Mouse (Mus musculus) testis, adult 2 months (tissue): ENCODE data around the gene Myb.

ENCODE experiments used
- CTCF ChIP-seq: fragments of 200-500 bp; IDR thresholded peaks from 2 replicates; pipeline ENCODE4 v1.5.1; 2012; ENCODE audit warnings: low read depth, mild to moderate bottlenecking, inconsistent platforms, low read length, moderate library complexity; ENCODE audit not compliant: control insufficient read depth, insufficient read depth, insufficient replicate concordance
- POLR2A ChIP-seq: fragments of 200-500 bp; IDR thresholded peaks from 2 replicates; pipeline ENCODE4 v1.6.1; 2012; ENCODE audit warnings: low read depth, mild to moderate bottlenecking, inconsistent platforms, low read length, moderate library complexity; ENCODE audit not compliant: control insufficient read depth

- TF ChIP-seq CTCF: no peak
- no peak for TF ChIP-seq POLR2A
These were observed 25.9 kb upstream of the Myb start for GRCm38 (mm10) chr10:21186733-21187132.
